Mouse (Mus musculus) embryo, embryonic 10.5 days (tissue): ENCODE measurements at regions not wholly inside any gene's neighbourhood (a gene's known extent, or its start where the extent isn't known, plus 50 kb on each side); places are given as distances from the start of the nearest gene placed in this dataset.

Source experiments
- DNase-seq: peaks from one replicate; pipeline ENCODE4 v3.0.0-alpha.2; 2015; ENCODE audit warnings: low spot score

- no peak for DNase-seq
Measured at GRCm38 (mm10) chr10:70739348-70739966, 83.7 kb upstream of the Phyhipl start.

- peak; percentile 53 for DNase-seq
Measured at GRCm38 (mm10) chr10:70738686-70739085, 82.9 kb upstream of the Phyhipl start.

DNA sequence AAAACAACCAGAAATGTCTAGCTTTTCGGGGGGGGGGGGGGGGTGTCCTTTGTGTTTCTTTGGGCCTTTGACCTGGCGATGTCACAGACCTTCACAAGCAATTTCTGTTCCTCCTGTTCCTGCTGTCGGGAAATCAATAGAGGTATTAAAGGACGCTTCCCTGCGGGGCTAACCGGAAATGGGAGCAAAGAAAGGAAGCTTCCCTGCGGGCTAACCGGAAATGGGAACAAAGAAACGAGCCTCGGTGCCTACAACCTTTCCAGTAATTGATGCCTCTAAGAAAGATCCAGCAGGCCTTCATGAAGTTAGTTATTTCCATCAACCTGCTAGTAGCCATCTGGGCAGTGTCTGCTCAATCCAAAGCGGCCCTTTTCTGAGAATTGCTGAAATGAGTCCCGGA lies 78.2 kb upstream of the Phyhipl start:
- DNase-seq: no peak

GRCm38 (mm10) chr10:70733478-70733877 lies 77.7 kb upstream of the Phyhipl start:
- DNase-seq: no peak

DNA sequence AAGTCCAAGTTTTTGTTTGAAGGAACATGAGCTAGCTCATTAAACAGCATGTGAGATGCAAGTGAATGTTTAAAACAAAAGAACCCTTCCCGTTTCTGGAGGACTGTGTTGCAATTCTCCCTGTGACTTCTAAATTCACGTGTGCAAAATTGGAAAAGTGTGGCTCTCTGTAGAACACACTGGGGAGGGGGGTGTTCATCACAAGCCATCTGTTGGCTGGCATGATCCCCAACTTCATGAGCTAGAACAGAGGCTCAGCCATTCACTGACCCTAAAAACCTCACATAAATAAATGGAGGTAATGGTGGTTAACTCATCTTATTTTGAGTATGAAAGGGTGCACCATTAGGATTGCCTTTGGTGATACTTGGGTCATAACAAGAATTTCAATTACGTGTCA lies 69.3 kb upstream of the Phyhipl start:
- DNase-seq: no peak

GRCm38 (mm10) chr10:70722783-70723182 lies 67.0 kb upstream of the Phyhipl start:
- DNase-seq: no peak

- no peak for DNase-seq
Measured at GRCm38 (mm10) chr10:70722381-70722780, 66.6 kb upstream of the Phyhipl start.

- DNase-seq: peak; percentile 43
Measured at GRCm38 (mm10) chr10:70717464-70717863, 61.7 kb upstream of the Phyhipl start.

DNA sequence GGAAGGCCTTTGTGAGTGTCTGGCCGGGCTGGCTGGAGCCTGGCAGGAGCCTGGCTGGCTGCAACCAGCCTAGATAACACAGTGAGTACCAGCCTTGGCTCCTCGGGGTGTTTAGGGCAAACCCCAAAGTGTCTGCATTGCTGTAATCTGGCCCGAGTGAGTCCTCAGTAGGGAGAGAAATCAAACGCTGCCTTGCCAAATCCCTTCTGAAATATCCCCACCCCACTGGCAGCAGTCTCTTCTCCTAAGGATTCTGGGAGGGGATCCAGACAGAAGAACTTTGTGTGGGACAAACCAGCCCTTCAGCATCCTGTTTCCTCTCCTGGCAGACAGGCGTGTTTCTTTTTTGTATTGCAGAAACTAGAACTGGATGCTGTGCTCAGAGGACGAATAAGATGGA lies 61.3 kb upstream of the Phyhipl start:
- peak; percentile 40 for DNase-seq

DNA sequence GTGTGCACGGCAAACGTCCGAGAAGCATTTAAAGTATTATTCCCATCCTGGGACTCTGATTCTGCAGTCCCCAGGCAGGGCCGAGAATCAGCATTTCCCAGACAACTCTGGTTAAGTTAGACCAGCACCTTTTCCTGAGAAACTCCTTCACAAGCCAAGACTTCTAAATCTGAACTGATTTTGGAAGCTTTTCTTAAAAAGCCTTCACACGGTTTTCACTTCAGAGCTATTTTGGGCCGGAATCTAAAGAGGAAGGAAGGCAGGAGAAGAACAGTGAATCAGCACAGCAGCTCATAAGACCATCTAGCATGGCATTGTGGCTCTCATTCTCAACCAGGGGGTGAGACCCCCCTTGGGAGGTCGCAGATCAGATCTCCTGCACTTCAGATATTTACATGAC lies 57.5 kb upstream of the Phyhipl start:
- no peak for DNase-seq

- DNase-seq: no peak
Measured at GRCm38 (mm10) chr10:70708806-70709205, 53.0 kb upstream of the Phyhipl start.
